Comparison of ENCODE assay signal across 9 mouse cellular contexts in genomic region chr2:93018854-93019253, GRCm38 (mm10). TPM values are rescaled to one million over a fixed set of nuclear protein-coding genes. Genes with fewer than 3 reads are reported as not detected.
DNase-seq lines count a peak whose midpoint lies in the region; ATAC-seq lines count a peak whose summit lies in the region.
"Had no signal": no experiment of that assay in that cellular context is flagged by ENCODE, and none has a peak within 500 bp of the region (broad histone marks: within the 10 kb centered on the region; RNA-seq: fewer than 3 reads in every experiment).

No protein-coding gene starts in this region.

- intact Hi-C loops in left cerebral cortex, postnatal 4 days (cut with DNase I), result no loop called here
- intact Hi-C loops in heart, postnatal 10 days (cut with DNase I), result no loop called here

- no peak for ATAC-seq in megakaryocyte, adult 5-6 weeks (ENCODE audit: poor library complexity, severe bottlenecking)

- DNase-seq in adrenal gland, postnatal 10 days, result peak; percentile 61
- no peak for DNase-seq in adrenal gland, postnatal 4 days (ENCODE audit: low spot score in 2 of 2)
- peak; percentile 95 for DNase-seq in left cerebral cortex, postnatal 4 days
- no peak for DNase-seq in left cerebral cortex, adult 18-20 months (ENCODE audit: low spot score in 2 of 2)
- peak; percentile 73 for DNase-seq in cerebellum, adult 11-12 months
- DNase-seq in heart, postnatal 10 days, result peak; percentile 63 to 65
- DNase-seq in spleen, postnatal 10 days (ENCODE audit: low spot score in 2 of 2), result no peak
- DNase-seq: thymus, adult 2 months had no signal

RNA-seq across cellular contexts. Expression of gene Prdm11, which starts 27.1 kb away (rescaled TPM):
- 10 to 100 TPM; 35.7 to 37.1 TPM for total RNA-seq in adrenal gland, postnatal 10 days (2021)
- total RNA-seq in adrenal gland, postnatal 4 days (2021), result 10 to 100 TPM; 59.3 to 65.4 TPM
- 10 to 100 TPM; 29.2 to 30.8 TPM for total RNA-seq in left cerebral cortex, postnatal 4 days (2021)
- 10 to 100 TPM; 21.1 to 22.5 TPM for total RNA-seq in left cerebral cortex, adult 18-20 months (2021)
- total RNA-seq in heart, postnatal 10 days (2021), result 10 to 100 TPM; 20.9 to 21.8 TPM
- total RNA-seq in megakaryocyte, adult 5-6 weeks (2015), result 0.85 and 2.1 TPM in 2 replicates
- total RNA-seq in megakaryocyte, adult 5-6 weeks (2017), result 2.1 TPM in 2 replicates

Comparison
In these comparisons a context has a peak if more than half of its experiments do, and no peak if none do; other contexts are left out.
1. DNase-seq: peak in adrenal gland, postnatal 10 days (single experiment), left cerebral cortex, postnatal 4 days (single experiment), cerebellum, adult 11-12 months (single experiment) and heart, postnatal 10 days (2 of 2); none in adrenal gland, postnatal 4 days (0 of 2), left cerebral cortex, adult 18-20 months (0 of 2) and spleen, postnatal 10 days (0 of 2).
2. RNA of gene Prdm11, which starts 27.1 kb away (total RNA-seq): 59.3 to 65.4 TPM in adrenal gland, postnatal 4 days, 35.7 to 37.1 TPM in adrenal gland, postnatal 10 days, 29.2 to 30.8 TPM in left cerebral cortex, postnatal 4 days, 21.1 to 22.5 TPM in left cerebral cortex, adult 18-20 months and 20.9 to 21.8 TPM in heart, postnatal 10 days; 0.85 to 2.1 TPM in megakaryocyte, adult 5-6 weeks; every median in the first group is over 4 times any median in the second.